Mouse (Mus musculus) adrenal gland, postnatal 14 days (tissue): ENCODE measurements around the gene Sppl3. TPM values are rescaled to one million over a fixed set of nuclear protein-coding genes. Genes with fewer than 3 reads are reported as not detected.

Source experiments
- DNase-seq: peaks from one replicate; pipeline ENCODE4 v3.0.0; 2021; ENCODE audit warnings: mixed read lengths
- long read RNA-seq, 2 experiments: library from polyadenylated mRNA; stranded (forward); transcript quantifications; one replicate each; pipeline ENCODE4 v2.0.0; 2021
- total RNA-seq: library from RNA; stranded (reverse); gene quantifications from 2 replicates; pipeline ENCODE4 v1.2.3, GENCODE M21; 2021

Sppl3 gene
- 54.8 and 59.2 TPM in 2 replicates for total RNA-seq
- long read RNA-seq, experiment 1, transcript Sppl3-201 (11 exons, 3,204 nt): major isoform, 166 of 195 reads
- long read RNA-seq, experiment 1, partial matches to known transcripts: 8 of 195 reads
- long read RNA-seq, experiment 1, other reads (novel, unspliced or antisense): 21 of 195 reads
- long read RNA-seq, experiment 2, transcript Sppl3-201 (11 exons, 3,204 nt): major isoform, 99 of 112 reads
- long read RNA-seq, experiment 2, partial matches to known transcripts: 4 of 112 reads
- long read RNA-seq, experiment 2, other reads (novel, unspliced or antisense): 8 of 112 reads

DNA sequence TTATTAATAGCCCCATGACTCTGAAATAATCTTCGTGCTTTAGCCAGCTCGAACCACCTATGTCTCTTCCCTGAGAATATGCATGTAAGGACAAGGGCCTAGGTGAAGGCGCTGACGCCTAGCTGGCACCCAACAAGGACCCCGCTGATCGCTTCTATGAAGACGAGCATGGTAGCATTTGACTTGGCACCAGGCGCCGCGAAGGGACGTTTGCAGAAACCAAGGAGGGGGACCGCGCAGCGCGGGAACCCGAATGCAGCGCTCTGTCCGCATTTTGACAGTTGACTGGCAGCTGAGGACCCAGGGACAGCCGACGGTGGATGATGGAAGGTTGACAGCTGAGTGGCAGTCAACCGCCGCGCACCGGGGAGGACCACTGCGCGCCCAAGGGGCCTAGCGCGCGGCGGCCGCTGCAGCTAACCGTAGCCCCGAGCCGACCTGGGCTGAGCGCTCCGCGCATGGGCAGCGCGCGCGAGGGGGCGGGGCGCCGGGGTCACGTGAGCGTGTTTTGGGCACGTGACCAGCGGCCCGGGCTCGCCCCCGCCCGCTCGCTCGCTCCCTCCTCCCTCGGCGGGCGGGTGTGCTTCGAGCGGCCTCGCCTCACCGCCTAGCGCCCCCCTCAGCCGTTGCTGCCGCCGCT lies at the start of gene Sppl3:
Gene Sppl3 (plus strand): TSS at position 561 of the 640 bp plus-strand sequence.
- peak; percentile 97 for DNase-seq

- DNase-seq: no peak
Observed at GRCm38 (mm10) chr5:114961590-114962360, 49.2 kb upstream of the Sppl3 start.

DNA sequence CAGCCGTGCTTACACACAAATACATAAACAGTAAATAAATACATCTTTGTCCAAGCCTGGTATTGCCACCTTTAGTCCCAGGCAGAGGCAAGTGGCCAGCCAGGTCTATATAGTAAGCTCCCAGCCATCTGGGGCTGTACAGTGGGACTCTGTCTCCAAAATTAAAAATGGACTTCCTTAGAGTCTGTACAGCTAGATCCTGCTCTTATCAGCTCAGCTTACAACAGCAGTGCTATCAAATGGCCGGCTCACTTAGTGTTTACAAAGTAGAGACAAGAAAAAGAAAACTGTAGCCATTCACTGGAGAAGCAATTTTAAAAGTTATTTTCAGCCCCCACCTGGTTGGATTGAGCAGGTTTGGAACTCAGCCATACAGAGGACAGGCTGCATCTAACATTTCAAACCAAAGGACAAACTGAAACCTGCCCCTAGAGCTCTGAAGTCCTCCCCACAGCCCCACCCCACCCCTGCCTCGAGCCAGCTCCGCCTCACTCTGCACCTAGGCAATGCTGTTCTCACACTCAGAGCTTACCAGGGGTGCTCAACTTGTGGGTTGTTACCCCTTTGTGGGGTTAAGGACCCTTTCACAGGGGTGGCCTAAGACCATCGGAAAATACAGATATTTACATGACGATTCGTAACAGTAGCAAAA lies 46.5 kb upstream of the Sppl3 start:
- DNase-seq: no peak

DNA sequence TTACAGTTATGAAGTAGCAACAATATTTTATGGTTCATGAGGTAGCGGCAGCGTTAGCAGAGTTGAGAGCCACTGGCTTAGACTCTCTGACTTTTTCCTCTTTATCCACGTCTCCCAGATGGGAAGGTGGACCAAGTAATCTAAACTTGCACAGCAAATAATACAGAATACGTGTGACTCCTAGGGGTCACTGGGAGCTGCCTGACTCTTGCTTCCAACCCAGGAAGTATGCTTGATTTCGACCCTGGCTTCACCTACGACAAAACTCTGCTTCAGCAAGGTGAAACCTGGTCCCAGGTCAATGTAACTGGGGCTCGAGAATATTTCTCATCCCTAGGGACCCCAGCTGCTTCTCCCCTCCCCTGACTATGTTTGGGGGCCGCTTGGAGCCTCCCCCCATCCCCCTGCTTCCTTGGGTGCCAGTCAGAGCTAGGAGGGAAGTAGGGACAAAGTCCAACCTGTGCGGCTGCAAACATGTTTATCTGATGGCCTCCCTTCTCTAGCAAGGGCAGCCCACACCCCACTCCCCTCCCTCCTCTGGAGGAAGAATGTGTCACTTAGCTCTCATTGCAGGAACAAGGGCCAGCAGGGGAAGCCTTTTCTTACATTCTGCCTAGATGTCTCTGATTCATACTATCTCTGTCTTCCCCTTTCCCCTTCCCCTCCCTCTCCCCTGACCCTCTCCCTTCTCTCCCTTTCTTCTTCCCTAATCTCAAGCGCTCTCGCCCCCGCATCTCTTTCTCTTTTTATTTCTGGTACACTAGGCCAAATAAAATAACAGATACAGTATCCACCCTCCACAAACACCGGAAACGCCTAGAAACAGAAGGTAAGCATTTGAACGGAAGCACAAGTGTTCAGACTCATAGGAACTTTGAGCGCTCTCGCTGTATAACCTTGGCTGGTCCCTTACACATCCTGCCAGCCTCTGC lies 45.7 kb upstream of the Sppl3 start:
- no peak for DNase-seq

DNA sequence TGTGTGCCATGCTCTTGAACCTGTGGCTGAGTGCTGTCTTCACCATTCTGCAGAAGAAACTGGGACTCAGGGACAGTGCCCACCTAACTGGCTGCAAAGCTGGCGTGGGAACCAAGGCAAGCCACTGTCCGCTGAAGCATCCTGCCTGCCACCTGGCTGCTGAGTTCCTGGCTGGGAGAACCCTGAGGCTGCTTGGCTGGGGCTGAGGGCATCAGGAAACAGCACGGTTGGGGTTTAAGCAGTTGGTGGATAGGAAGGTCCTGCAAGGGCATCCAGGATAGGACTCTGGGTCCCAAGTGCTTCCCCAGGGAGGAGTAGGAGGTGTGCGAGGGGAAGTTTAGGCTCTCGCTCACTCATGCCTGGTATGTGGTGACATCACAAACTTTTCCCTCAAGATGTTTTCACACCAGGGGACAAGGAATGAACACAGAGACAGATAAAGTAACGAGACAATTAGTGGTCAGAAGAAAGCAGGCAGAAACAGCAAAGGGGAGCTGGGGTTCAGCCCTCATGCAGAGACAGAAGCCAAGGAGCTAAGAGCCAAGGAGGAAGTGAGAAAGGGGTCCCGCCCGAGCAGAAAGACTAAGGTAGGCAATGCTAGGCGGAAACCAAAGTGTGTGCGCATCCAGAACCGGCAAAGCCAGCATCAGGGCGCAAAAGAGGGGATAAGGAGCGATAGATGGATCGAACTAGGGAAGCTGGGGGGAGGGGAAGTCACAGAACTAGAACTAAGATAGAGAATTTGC lies 43.2 kb upstream of the Sppl3 start:
- DNase-seq: no peak

GRCm38 (mm10) chr5:114968651-114969050 lies 42.3 kb upstream of the Sppl3 start:
- DNase-seq: no peak

GRCm38 (mm10) chr5:114969064-114969463 lies 41.9 kb upstream of the Sppl3 start:
- DNase-seq: no peak

DNA sequence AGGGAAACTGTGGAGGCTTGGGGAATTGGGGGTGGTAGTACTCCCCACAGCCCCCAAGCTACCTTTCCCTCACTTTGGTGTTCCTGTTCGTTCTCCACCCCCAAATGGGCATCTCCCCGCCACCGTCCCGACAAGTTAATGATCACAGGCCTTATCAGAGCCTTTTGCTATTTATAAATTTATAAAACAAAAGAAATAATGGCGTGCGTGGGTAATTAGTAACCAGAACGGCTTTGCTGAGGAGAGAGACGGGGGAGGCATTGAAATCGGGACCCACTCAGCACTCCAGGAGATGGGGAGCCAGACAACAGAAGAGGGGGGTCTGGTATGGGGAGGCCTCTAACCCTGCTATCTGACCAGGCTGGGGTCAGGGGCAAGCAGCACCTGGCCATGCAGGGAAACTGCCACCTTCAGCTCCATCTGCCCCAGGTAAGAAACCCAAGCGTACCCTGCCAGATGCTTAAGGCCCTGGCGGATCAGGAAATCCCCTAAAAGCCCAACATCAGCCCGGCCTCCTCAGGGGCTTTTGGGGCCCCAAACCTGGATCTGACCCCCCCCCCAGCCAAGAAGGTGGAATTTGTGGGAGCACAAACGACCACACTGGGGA lies 41.2 kb upstream of the Sppl3 start:
- DNase-seq: no peak

DNA sequence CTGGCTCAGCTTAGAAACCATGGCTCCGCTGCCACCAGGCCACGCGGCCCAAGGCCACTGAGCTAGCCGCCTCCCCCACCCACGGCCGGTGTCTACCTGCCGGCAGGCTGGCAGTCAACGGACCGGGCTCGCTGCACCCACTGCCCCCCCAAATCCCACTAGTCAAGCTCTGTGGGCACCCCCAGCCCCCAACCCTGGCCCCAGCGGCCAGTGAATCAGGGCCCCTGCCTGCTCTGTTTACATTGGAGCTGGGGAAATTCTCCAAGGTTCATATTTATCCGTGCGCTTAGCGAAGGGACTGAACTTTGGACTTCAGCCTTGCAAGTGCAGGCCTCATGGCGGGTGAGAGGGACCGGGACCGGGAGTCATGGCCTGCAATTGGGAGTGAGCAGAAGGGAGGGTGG lies 40.1 kb upstream of the Sppl3 start, which contains the start of gene Hnf1a:
Gene Hnf1a (minus strand): TSS at position 271 of the 404 bp plus-strand sequence.
- DNase-seq: no peak

GRCm38 (mm10) chr5:114972201-114972600 lies 38.7 kb upstream of the Sppl3 start:
- DNase-seq: no peak

DNA sequence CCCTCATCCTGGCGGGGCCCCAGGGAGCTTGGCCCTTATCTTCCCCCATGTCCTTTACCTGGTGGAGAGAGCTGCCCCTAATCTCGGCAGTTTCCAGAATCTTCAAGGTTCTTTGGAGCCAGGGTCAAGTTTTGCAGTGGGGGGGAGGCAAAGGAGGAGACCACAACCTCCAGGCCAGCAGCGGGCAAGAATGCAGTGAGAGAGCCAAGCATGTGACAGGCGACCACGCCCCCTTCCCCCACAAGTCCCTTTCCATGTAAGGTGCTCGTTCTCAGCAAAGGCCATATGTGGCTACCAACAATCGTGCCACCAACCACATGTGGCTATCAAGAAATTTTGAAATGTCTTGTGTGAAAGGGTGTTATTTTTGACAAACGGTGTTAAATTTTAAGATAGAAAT lies 37.8 kb upstream of the Sppl3 start:
- no peak for DNase-seq

DNA sequence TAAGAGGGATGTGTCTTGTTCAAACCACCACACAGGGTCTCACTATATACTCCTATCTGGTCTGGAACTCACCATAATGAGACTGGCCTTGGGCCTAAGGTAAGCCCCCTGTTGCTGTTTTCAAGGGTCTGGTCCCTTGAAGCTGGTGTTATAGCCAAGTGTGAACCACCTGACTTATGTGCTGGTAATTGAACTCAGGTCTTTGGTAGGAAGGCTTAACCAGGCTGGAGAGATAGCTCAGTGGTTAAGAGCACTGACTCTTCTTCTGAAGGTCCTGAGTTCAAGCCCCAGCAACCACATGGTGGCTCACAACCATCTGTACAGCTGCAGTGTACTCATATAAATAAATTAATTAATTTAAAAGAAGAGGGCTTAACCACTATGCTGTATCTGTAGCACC lies 34.0 kb upstream of the Sppl3 start:
- no peak for DNase-seq

DNA sequence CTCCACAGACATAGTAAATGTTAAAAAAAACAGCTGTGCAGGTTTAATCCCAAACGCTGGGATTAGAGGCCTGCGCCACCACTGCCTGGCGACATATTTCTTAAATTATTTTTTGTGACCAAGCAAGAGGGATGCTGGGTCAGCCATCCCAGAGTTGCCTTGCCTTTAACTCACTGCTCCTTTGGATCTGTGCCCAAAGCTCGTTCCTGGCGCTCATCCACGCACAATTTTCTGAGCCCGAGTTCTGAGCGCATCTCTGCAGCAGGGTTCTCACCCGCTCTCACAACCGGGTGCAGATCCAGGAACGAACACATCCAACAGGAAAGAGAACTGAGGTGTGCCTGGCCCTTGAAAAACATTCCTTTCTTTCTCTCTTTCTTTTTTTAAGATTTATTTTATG lies 32.5 kb upstream of the Sppl3 start:
- DNase-seq: peak; percentile 25

DNA sequence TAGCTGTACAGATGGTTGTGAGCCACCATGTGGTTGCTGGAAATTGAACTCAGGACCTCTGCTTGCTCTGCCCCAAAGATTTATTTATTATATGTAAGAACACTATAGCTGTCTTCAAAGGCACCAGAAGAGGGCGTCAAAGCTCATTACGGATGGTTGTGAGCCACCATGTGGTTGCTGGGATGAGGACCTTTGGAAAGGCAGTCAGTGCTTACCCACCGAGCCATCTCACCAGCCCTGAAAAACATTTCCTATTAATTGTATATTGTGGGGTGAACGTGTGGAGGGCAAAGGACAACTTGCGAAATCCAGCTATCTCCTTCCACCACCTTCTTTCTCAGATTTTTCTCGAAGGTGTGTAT lies 32.1 kb upstream of the Sppl3 start:
- DNase-seq: no peak

GRCm38 (mm10) chr5:114979250-114980121 lies 31.5 kb upstream of the Sppl3 start:
- peak; percentile 81 for DNase-seq

DNA sequence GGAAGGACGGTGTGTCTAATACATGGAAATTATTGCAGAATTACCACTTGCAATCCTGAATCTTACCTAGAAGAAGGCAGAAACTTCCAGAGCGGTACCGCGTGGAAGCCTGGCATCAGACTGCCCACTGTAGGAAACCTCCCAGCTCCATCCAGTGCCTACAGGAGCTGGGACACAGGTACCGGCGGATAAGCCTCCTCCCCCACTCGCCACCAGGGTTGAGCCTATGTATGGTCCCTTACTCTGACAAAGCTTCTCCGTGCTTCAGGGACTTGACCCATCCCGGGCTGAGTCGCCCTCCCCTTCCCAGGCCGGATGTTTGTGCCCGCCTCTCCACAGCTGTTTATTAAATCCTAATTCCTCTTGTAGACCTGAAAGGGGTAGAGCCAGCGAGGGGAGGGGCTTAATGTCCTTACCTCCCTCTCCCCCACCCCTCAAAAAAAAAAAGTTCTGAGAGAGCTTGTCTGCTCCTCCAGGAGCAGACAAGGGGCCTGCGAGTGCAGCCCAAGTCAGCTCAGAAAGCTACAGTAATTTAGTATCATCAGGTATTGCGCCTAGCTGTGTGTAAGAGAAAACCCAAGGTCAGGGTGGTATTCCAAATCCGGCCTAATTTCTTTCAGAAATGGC lies 30.7 kb upstream of the Sppl3 start:
- no peak for DNase-seq

GRCm38 (mm10) chr5:114982001-114982400 lies 28.9 kb upstream of the Sppl3 start:
- no peak for DNase-seq

- DNase-seq: no peak
Observed at GRCm38 (mm10) chr5:114985074-114985473, 25.9 kb upstream of the Sppl3 start.

- DNase-seq: no peak
Observed at GRCm38 (mm10) chr5:114996447-114996846, 14.5 kb upstream of the Sppl3 start.
